15 mouse cellular contexts compared by ENCODE assay signal in genomic region chr7:13314095-13314597, GRCm38 (mm10). TPM values are rescaled to one million over a fixed set of nuclear protein-coding genes. Genes with fewer than 3 reads are reported as not detected.
DNase-seq lines count a peak whose midpoint lies in the region; ATAC-seq and TF ChIP-seq lines count a peak whose summit lies in the region.
"Had no signal": no experiment of that assay in that cellular context is flagged by ENCODE, and none has a peak within 500 bp of the region (broad histone marks: within the 10 kb centered on the region; RNA-seq: fewer than 3 reads in every experiment).

No protein-coding gene starts in this region.

- intact Hi-C loops in heart, postnatal 25 days (cut with DNase I), result no loop called here

- no peaks in the 10 kb centered on the region for H3K4me1 ChIP-seq in lung, embryonic 14.5 days (ENCODE audit: insufficient read depth)
- H3K4me1 ChIP-seq in embryonic facial prominence, embryonic 13.5 days, result peaks cover 15% of the 10 kb centered on the region
- H3K4me1 ChIP-seq in stomach, embryonic 15.5 days, result no peaks in the 10 kb centered on the region

- TF ChIP-seq CTCF in lung, embryonic 14.5 days (IDR thresholded peaks at IDR 0.05; ENCODE audit: low read depth), result no peak

- no peaks in the 10 kb centered on the region for H3K27me3 ChIP-seq in lung, embryonic 14.5 days (ENCODE audit: insufficient read depth, low read length)
- no peaks in the 10 kb centered on the region for H3K27me3 ChIP-seq in embryonic facial prominence, embryonic 13.5 days
- no peaks in the 10 kb centered on the region for H3K27me3 ChIP-seq in stomach, embryonic 15.5 days (replicated peaks)
- H3K27me3 ChIP-seq: heart, embryonic 13.5 days had no signal

- no peaks in the 10 kb centered on the region for H3K9me3 ChIP-seq in lung, embryonic 14.5 days (ENCODE audit: low read depth, low read length)
- no peaks in the 10 kb centered on the region for H3K9me3 ChIP-seq in embryonic facial prominence, embryonic 13.5 days
- no peaks in the 10 kb centered on the region for H3K9me3 ChIP-seq in stomach, embryonic 15.5 days
- H3K9me3 ChIP-seq: heart, embryonic 13.5 days had no signal

- no peak overlapping the region; the same call in 1 of the 2 replicates for H3K27ac ChIP-seq in lung, embryonic 14.5 days (ENCODE audit: low read depth)
- peak overlapping the region; percentile 58 for H3K27ac ChIP-seq in embryonic facial prominence, embryonic 13.5 days
- H3K27ac ChIP-seq in stomach, embryonic 15.5 days, result no peak overlapping the region
- H3K27ac ChIP-seq: heart, embryonic 13.5 days had no signal

- 74% methylated on average over 5 of the region's 5 CpGs for WGBS in lung, embryonic 14.5 days
- 64% methylated on average over 5 of the region's 5 CpGs for whole genome bisulfite sequencing in embryonic facial prominence, embryonic 13.5 days
- 63% methylated on average over 5 of the region's 5 CpGs for WGBS in stomach, embryonic 15.5 days

- H3K9ac ChIP-seq in lung, embryonic 14.5 days, result no peak overlapping the region
- no peak overlapping the region for H3K9ac ChIP-seq in embryonic facial prominence, embryonic 13.5 days
- H3K9ac ChIP-seq in stomach, embryonic 15.5 days, result no peak overlapping the region
- H3K9ac ChIP-seq: heart, embryonic 13.5 days had no signal

- ATAC-seq in lung, embryonic 14.5 days (ENCODE audit: insufficient read depth), result peak; percentile 24; the same call in 1 of the 2 replicates
- peak; percentile 53; the same call in 1 of the 2 replicates for ATAC-seq in embryonic facial prominence, embryonic 13.5 days (ENCODE audit: insufficient number of reproducible peaks, insufficient read depth, low FRiP score, low TSS enrichment, low read depth)
- peak; percentile 50; the same call in 1 of the 2 replicates for ATAC-seq in stomach, embryonic 15.5 days (ENCODE audit: insufficient read depth, low FRiP score, low read depth)
- ATAC-seq in monocyte, adult 5-6 weeks (replicated peaks; ENCODE audit: insufficient number of reproducible peaks, low FRiP score, low TSS enrichment, poor library complexity, severe bottlenecking), result no peak
- ATAC-seq: CD4-positive, CD25-positive, alpha-beta regulatory T cell, adult 4 months; hindbrain, embryonic 16.5 days had no signal

- H3K4me3 ChIP-seq in lung, embryonic 14.5 days (ENCODE audit: low read depth, low read length), result no peak overlapping the region
- H3K4me3 ChIP-seq in embryonic facial prominence, embryonic 13.5 days, result no peak overlapping the region
- H3K4me3 ChIP-seq in stomach, embryonic 15.5 days (replicated peaks), result no peak overlapping the region
- H3K4me3 ChIP-seq: heart, embryonic 13.5 days had no signal

- peaks cover 45% of the 10 kb centered on the region for H3K36me3 ChIP-seq in lung, embryonic 14.5 days (ENCODE audit: insufficient read depth)
- H3K36me3 ChIP-seq in embryonic facial prominence, embryonic 13.5 days, result peaks cover 42% of the 10 kb centered on the region
- H3K36me3 ChIP-seq in stomach, embryonic 15.5 days, result 0 out of 2 replicates have a peak, but pooled peaks cover 4% of the 10 kb centered on the region

- DNase-seq in heart, adult 11 months, result peak; percentile 89
- no peak for DNase-seq in heart, postnatal 25 days (ENCODE audit: low spot score)
- peak; percentile 9 for DNase-seq in lung, embryonic 14.5 days
- no peak for DNase-seq in lung, postnatal 10 days
- DNase-seq in cerebellum, adult 9-11 months, result no peak
- DNase-seq: adrenal gland, adult 2 months; cerebellum, adult 18-20 months; lung, adult 18-20 months; right cerebral cortex, adult 18-20 months had no signal

- H3K4me2 ChIP-seq in lung, embryonic 14.5 days, result no peak overlapping the region
- H3K4me2 ChIP-seq in embryonic facial prominence, embryonic 13.5 days, result no peak overlapping the region
- no peak overlapping the region for H3K4me2 ChIP-seq in stomach, embryonic 15.5 days
- H3K4me2 ChIP-seq: heart, embryonic 13.5 days had no signal

RNA-seq across cellular contexts. Expression of gene Pla2g4c, which starts 10.3 kb away (rescaled TPM):
- under 1 TPM in 1 of 2 experiments, not detected in 1; 0.10 TPM for total RNA-seq in heart, postnatal 25 days (2021)
- polyA plus RNA-seq in lung, embryonic 14.5 days (2014; fragmentation: Nextera tagmentation; extraction: Ambion mirVana), result 1.5 and 1.6 TPM in 2 replicates
- 1.1 and 1.8 TPM in 2 replicates for polyA plus RNA-seq in embryonic facial prominence, embryonic 13.5 days (2015; fragmentation: Nextera tagmentation; extraction: Ambion mirVana)
- 0.95 and 1.1 TPM in 2 replicates for polyA plus RNA-seq in stomach, embryonic 15.5 days (2015; fragmentation: Nextera tagmentation; extraction: Ambion mirVana)
- 0.10 TPM in 1 of 3 replicates, not detected in the others for total RNA-seq in monocyte, adult 5-6 weeks (2017)

RNA-seq across cellular contexts. Expression of gene Zswim9, which starts 35.6 kb away (rescaled TPM):
- 1 to 10 TPM; 7.6 to 7.8 TPM for total RNA-seq in heart, postnatal 25 days (2021)
- polyA plus RNA-seq in lung, embryonic 14.5 days (2014; fragmentation: Nextera tagmentation; extraction: Ambion mirVana), result 8.1 and 10.2 TPM in 2 replicates
- 12.6 and 12.9 TPM in 2 replicates for polyA plus RNA-seq in embryonic facial prominence, embryonic 13.5 days (2015; fragmentation: Nextera tagmentation; extraction: Ambion mirVana)
- 7.3 and 9.3 TPM in 2 replicates for polyA plus RNA-seq in stomach, embryonic 15.5 days (2015; fragmentation: Nextera tagmentation; extraction: Ambion mirVana)
- total RNA-seq in monocyte, adult 5-6 weeks (2017), result 0.95 to 5.6 TPM (median 3.5 TPM) in 3 replicates

RNA-seq across cellular contexts. Expression of gene Lig1, which starts 37.1 kb away (rescaled TPM):
- 1 to 10 TPM; 3.9 to 4.0 TPM for total RNA-seq in heart, postnatal 25 days (2021)
- polyA plus RNA-seq in lung, embryonic 14.5 days (2014; fragmentation: Nextera tagmentation; extraction: Ambion mirVana), result 122 and 135 TPM in 2 replicates
- polyA plus RNA-seq in embryonic facial prominence, embryonic 13.5 days (2015; fragmentation: Nextera tagmentation; extraction: Ambion mirVana), result 121 and 134 TPM in 2 replicates
- polyA plus RNA-seq in stomach, embryonic 15.5 days (2015; fragmentation: Nextera tagmentation; extraction: Ambion mirVana), result 94.6 and 97.4 TPM in 2 replicates
- 6.6 to 17.0 TPM (median 6.6 TPM) in 3 replicates for total RNA-seq in monocyte, adult 5-6 weeks (2017)

Comparison
In these comparisons a context has a peak if more than half of its experiments do, and no peak if none do; other contexts are left out.
1. DNase-seq: peak in heart, adult 11 months (single experiment) and lung, embryonic 14.5 days (single experiment); none in heart, postnatal 25 days (single experiment), lung, postnatal 10 days (single experiment) and cerebellum, adult 9-11 months (single experiment).